Mouse (Mus musculus): ENCODE results near the gene Prm3. TPM values are rescaled to one million over a fixed set of nuclear protein-coding genes. Genes with fewer than 3 reads are reported as not detected.

Gene Prm3
- not detected in 2 replicates for polyA plus RNA-seq (2015; fragmentation: Nextera tagmentation; extraction: Ambion mirVana)

GRCm38 (mm10) chr16:10790702-10791101 lies at the start of gene Prm3:
Gene Prm3, minus strand, starts transcription at chr16:10790914.
- Histone ChIP-seq H3K9me3 (replicated peaks) (no peaks in the 10 kb centered on the region), H3K4me3 (replicated peaks) (no peak within 1 kb of the TSS), H3K4me2 (no peak within 1 kb of the TSS), H3K27me3 (replicated peaks) (0 out of 2 replicates have a peak, but pooled peaks cover 7% of the 10 kb centered on the region), H3K36me3 (no peaks in the 10 kb centered on the region), H3K4me1 (peaks cover 12% of the 10 kb centered on the region), H3K9ac (replicated peaks) (no peak within 1 kb of the TSS), H3K27ac (replicated peaks) (no peak within 1 kb of the TSS)
- ATAC-seq (ENCODE audit: low FRiP score) = no peak
- 87% methylated on average over 9 of the region's 9 CpGs for WGBS

DNA sequence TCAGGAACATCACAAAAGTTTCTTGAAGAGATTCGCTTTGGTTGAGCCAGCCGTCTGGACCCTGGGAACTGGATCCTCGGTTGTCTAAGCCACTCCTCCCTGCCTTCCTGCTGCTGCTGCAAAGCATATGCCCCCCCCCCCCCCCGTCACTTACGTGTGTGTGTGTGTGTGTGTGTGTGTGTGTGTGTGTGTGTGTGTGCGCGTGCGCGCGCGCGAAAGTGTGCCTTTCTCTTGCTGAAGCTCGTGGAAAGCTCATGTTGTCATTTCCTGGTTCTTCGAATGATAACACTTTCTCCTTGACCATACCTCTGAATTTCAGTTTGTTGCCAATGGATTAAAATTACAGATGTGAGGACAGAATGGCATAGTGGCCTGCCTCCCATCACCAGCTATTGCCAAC lies 49.3 kb upstream of the Prm3 start:
- no peak for ATAC-seq (ENCODE audit: low FRiP score)
- H3K36me3 ChIP-seq = no peaks in the 10 kb centered on the region
- 91% methylated on average over 14 of the region's 14 CpGs for WGBS
- no peak overlapping the region for H3K4me3 ChIP-seq (replicated peaks)
- no peak overlapping the region for H3K4me2 ChIP-seq
- peaks cover 18% of the 10 kb centered on the region for H3K4me1 ChIP-seq
- H3K27me3 ChIP-seq (replicated peaks) = no peaks in the 10 kb centered on the region
- H3K9ac ChIP-seq (replicated peaks) = no peak overlapping the region
- no peak overlapping the region for H3K27ac ChIP-seq (replicated peaks)
- H3K9me3 ChIP-seq (replicated peaks) = no peaks in the 10 kb centered on the region

- Histone ChIP-seq H3K4me1 (peaks cover 21% of the 10 kb centered on the region), H3K36me3 (no peaks in the 10 kb centered on the region), H3K27me3 (replicated peaks) (no peaks in the 10 kb centered on the region), H3K9me3 (replicated peaks) (no peaks in the 10 kb centered on the region), H3K4me2 (no peak overlapping the region), H3K4me3 (replicated peaks) (no peak overlapping the region), H3K9ac (replicated peaks) (no peak overlapping the region), H3K27ac (replicated peaks) (no peak overlapping the region)
- ATAC-seq (ENCODE audit: low FRiP score) = no peak
- WGBS = 33% methylated on average over 10 of the region's 10 CpGs
These were observed 48.0 kb upstream of the Prm3 start for GRCm38 (mm10) chr16:10838487-10839245.

- no peak overlapping the region for H3K27ac ChIP-seq (replicated peaks)
- H3K4me1 ChIP-seq = peaks cover 17% of the 10 kb centered on the region
- no peak overlapping the region for H3K9ac ChIP-seq (replicated peaks)
- no peak for ATAC-seq (ENCODE audit: low FRiP score)
- no peaks in the 10 kb centered on the region for H3K9me3 ChIP-seq (replicated peaks)
- no peaks in the 10 kb centered on the region for H3K36me3 ChIP-seq
- no peaks in the 10 kb centered on the region for H3K27me3 ChIP-seq (replicated peaks)
- H3K4me3 ChIP-seq (replicated peaks) = no peak overlapping the region
- H3K4me2 ChIP-seq = no peak overlapping the region
- 81% methylated on average over 1 of the region's 1 CpGs for WGBS
These were observed 47.2 kb upstream of the Prm3 start for GRCm38 (mm10) chr16:10837903-10838302.

DNA sequence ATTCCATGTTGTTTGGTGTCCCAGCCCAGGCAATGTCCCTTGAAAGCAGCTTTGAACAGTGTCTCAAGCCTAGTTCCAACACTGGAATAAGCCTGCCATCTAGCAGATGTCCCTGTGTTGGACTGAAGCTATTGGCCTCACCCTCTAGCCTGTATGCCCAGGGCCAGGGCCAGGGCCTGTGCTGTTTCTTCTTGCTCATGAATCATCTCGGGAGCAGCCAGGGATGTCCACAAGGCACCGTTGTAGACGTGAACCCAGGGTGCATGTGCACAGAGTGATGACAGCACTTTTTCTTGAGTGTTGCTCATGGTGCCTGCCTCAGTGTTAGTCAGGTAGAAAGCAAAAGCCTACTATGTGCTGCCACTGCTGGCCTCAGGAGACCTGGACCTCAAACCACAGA lies 46.5 kb upstream of the Prm3 start:
- no peak overlapping the region for H3K4me3 ChIP-seq (replicated peaks)
- H3K27me3 ChIP-seq (replicated peaks) = no peaks in the 10 kb centered on the region
- H3K4me2 ChIP-seq = no peak overlapping the region
- no peaks in the 10 kb centered on the region for H3K36me3 ChIP-seq
- no peaks in the 10 kb centered on the region for H3K9me3 ChIP-seq (replicated peaks)
- no peak overlapping the region for H3K9ac ChIP-seq (replicated peaks)
- no peak overlapping the region for H3K27ac ChIP-seq (replicated peaks)
- WGBS = 86% methylated on average over 3 of the region's 3 CpGs
- H3K4me1 ChIP-seq = peaks cover 17% of the 10 kb centered on the region
- ATAC-seq (ENCODE audit: low FRiP score) = no peak

- Histone ChIP-seq H3K4me1 (peaks cover 17% of the 10 kb centered on the region), H3K27me3 (replicated peaks) (no peaks in the 10 kb centered on the region), H3K9ac (replicated peaks) (no peak overlapping the region), H3K4me3 (replicated peaks) (no peak overlapping the region), H3K27ac (replicated peaks) (no peak overlapping the region), H3K36me3 (no peaks in the 10 kb centered on the region), H3K9me3 (replicated peaks) (no peaks in the 10 kb centered on the region), H3K4me2 (no peak overlapping the region)
- WGBS = 95% methylated on average over 3 of the region's 3 CpGs
- no peak for ATAC-seq (ENCODE audit: low FRiP score)
These were observed 45.7 kb upstream of the Prm3 start for GRCm38 (mm10) chr16:10836388-10836787.

- Histone ChIP-seq H3K9me3 (replicated peaks) (no peaks in the 10 kb centered on the region), H3K36me3 (no peaks in the 10 kb centered on the region), H3K27me3 (replicated peaks) (no peaks in the 10 kb centered on the region), H3K4me1 (peaks cover 17% of the 10 kb centered on the region), H3K4me2 (peak within 1 kb of the TSS; percentile 97), H3K27ac (replicated peaks) (no peak within 1 kb of the TSS), H3K9ac (replicated peaks) (peak within 1 kb of the TSS; percentile 57), H3K4me3 (replicated peaks) (peak within 1 kb of the TSS; percentile 77)
- WGBS = under 1% methylated on average over 64 of the region's 69 CpGs
- ATAC-seq (ENCODE audit: low FRiP score) = peak; percentile 95
These were observed 44.3 kb upstream of the Prm3 start, which contains the start of gene Rmi2 for GRCm38 (mm10) chr16:10834911-10835587. Gene Rmi2, plus strand, starts transcription at chr16:10835059.

DNA sequence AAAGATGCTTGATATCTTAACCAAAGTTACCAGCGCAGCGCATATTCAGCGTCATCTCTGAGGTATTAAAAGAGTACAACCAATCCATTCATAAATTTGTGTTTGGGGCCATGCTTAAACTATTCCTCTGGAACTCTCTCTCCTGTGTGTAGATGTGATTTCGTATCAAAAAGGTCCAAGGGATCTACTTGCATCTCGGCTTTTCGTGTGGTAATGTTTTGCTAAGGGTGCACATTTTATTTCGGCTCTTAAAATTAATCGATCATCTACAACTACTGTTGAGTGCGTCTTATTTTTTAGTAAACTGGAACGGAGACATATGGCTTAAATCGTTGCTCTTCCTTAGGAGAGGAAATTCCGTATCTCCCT lies 43.8 kb upstream of the Prm3 start:
- H3K4me1 ChIP-seq = peaks cover 17% of the 10 kb centered on the region
- 8% methylated on average over 12 of the region's 12 CpGs for WGBS
- H3K36me3 ChIP-seq = no peaks in the 10 kb centered on the region
- no peaks in the 10 kb centered on the region for H3K9me3 ChIP-seq (replicated peaks)
- H3K4me3 ChIP-seq (replicated peaks) = peak overlapping the region; percentile 77
- H3K27me3 ChIP-seq (replicated peaks) = no peaks in the 10 kb centered on the region
- no peak overlapping the region for H3K9ac ChIP-seq (replicated peaks)
- H3K4me2 ChIP-seq = peak overlapping the region; percentile 97
- H3K27ac ChIP-seq (replicated peaks) = no peak overlapping the region
- ATAC-seq (ENCODE audit: low FRiP score) = no peak

- Histone ChIP-seq H3K9me3 (replicated peaks) (no peaks in the 10 kb centered on the region), H3K27me3 (replicated peaks) (no peaks in the 10 kb centered on the region)
These were observed 37.7 kb upstream of the Prm3 start for GRCm38 (mm10) chr16:10828461-10828805.

GRCm38 (mm10) chr16:10827766-10828460 lies 37.2 kb upstream of the Prm3 start:
- H3K27ac ChIP-seq (replicated peaks) = no peak overlapping the region
- no peak overlapping the region for H3K4me3 ChIP-seq (replicated peaks)
- 81% methylated on average over 7 of the region's 7 CpGs for WGBS
- no peak for ATAC-seq (ENCODE audit: low FRiP score)
- H3K36me3 ChIP-seq = no peaks in the 10 kb centered on the region
- H3K9me3 ChIP-seq (replicated peaks) = no peaks in the 10 kb centered on the region
- no peaks in the 10 kb centered on the region for H3K4me1 ChIP-seq
- H3K9ac ChIP-seq (replicated peaks) = no peak overlapping the region
- H3K4me2 ChIP-seq = no peak overlapping the region
- H3K27me3 ChIP-seq (replicated peaks) = no peaks in the 10 kb centered on the region

More at GRCm38 (mm10) chr16:10828461-10828805, 37.7 kb upstream of the Prm3 start:
- Histone ChIP-seq H3K4me1 (no peaks in the 10 kb centered on the region), H3K9ac (replicated peaks) (no peak overlapping the region), H3K27ac (replicated peaks) (no peak overlapping the region), H3K4me3 (replicated peaks) (no peak overlapping the region), H3K36me3 (no peaks in the 10 kb centered on the region), H3K4me2 (no peak overlapping the region)
- no peak for ATAC-seq (ENCODE audit: low FRiP score)
- WGBS = 70% methylated on average over 4 of the region's 4 CpGs

DNA sequence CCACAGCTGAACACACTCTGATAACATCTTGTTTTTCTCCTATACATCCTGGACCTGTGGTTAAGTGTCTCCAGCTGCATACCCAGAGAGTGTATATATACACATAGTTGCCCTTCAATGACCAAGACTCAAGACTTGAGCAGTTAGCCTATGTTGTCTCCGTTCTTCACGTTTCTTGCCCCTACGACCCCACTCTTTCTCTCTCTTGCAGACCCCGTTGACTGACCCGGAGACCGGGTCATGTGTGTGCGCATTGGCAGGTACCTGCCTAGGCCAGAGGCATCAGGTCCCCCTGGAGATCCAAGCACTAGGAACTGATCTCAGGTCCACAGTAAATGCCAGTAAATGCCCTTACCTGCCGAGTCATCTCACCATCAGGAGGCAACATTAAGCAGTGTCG lies 36.6 kb upstream of the Prm3 start:
- H3K27me3 ChIP-seq (replicated peaks) = no peaks in the 10 kb centered on the region
- H3K4me2 ChIP-seq = no peak overlapping the region
- no peaks in the 10 kb centered on the region for H3K4me1 ChIP-seq
- no peak for ATAC-seq (ENCODE audit: low FRiP score)
- 93% methylated on average over 9 of the region's 9 CpGs for WGBS
- H3K9ac ChIP-seq (replicated peaks) = no peak overlapping the region
- no peak overlapping the region for H3K27ac ChIP-seq (replicated peaks)
- H3K36me3 ChIP-seq = no peaks in the 10 kb centered on the region
- no peaks in the 10 kb centered on the region for H3K9me3 ChIP-seq (replicated peaks)
- no peak overlapping the region for H3K4me3 ChIP-seq (replicated peaks)

DNA sequence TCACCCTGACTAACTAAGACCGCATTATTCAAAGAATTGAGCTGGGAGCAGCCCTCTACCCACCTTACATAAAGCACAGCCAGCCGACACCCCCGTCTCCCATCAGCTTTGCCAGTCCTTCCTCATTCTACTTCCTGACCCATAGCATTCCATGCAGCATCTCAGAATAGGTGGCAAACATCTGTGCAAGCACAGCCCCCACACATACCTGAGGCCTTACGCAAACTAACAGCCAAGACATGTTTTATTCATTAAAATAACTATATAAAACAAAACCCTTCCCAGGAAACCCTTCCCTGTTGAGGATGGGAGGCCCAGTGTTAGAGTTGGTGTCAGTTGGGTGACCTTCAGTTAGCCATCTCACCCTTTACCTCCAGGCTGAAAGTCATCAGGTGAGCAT lies 35.1 kb upstream of the Prm3 start:
- WGBS = 92% methylated on average over 4 of the region's 4 CpGs
- Histone ChIP-seq H3K4me2 (no peak overlapping the region), H3K9ac (replicated peaks) (no peak overlapping the region)

More for the DNA sequence above, 35.1 kb upstream of the Prm3 start:
- Histone ChIP-seq H3K4me3 (replicated peaks) (no peak overlapping the region), H3K4me1 (no peaks in the 10 kb centered on the region), H3K9me3 (replicated peaks) (no peaks in the 10 kb centered on the region), H3K27me3 (replicated peaks) (no peaks in the 10 kb centered on the region), H3K27ac (replicated peaks) (no peak overlapping the region), H3K36me3 (no peaks in the 10 kb centered on the region)
- ATAC-seq (ENCODE audit: low FRiP score) = no peak

All from neural tube, embryonic 15.5 days (tissue).